In the genomic region with DNA sequence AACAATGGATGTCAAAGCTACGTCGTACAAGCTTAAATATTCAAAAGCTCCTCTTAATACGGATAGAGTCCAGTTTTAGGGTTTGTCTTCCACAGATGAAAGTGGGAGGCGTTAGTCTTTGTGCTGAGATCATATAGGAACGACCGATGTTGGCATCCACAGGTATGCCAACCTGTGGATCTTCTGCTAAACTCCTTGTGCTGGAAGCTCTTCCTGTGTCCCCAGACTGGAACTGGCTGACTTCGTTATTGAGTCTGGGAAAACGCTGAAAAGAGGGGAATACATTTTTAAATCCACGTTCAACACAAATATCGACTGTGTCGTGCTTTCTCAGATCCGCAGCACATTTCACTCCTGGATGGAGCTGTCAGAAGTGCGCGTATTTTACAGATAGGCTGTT, we compare ENCODE assay signal across 7 mouse cellular contexts. TPM values are rescaled to one million over a fixed set of nuclear protein-coding genes. Genes with fewer than 3 reads are reported as not detected.
DNase-seq lines count a peak whose midpoint lies in the region; ATAC-seq lines count a peak whose summit lies in the region.

No protein-coding gene starts in this region.

- no peaks in the 10 kb centered on the region for H3K9me3 ChIP-seq in lung, embryonic 15.5 days
- no peaks in the 10 kb centered on the region for H3K9me3 ChIP-seq in embryonic facial prominence, embryonic 12.5 days
- peaks cover 3% of the 10 kb centered on the region for H3K9me3 ChIP-seq in heart, embryonic 16.5 days (replicated peaks; ENCODE audit: control insufficient read depth, low read length)
- no peaks in the 10 kb centered on the region for H3K9me3 ChIP-seq in liver, embryonic 15.5 days (replicated peaks)

- 4% methylated on average over 14 of the region's 14 CpGs for WGBS in lung, embryonic 15.5 days
- WGBS in embryonic facial prominence, embryonic 12.5 days = 6% methylated on average over 14 of the region's 14 CpGs
- WGBS in heart, embryonic 16.5 days = 6% methylated on average over 14 of the region's 14 CpGs
- WGBS in liver, embryonic 15.5 days (ENCODE audit: insufficient replicate concordance) = 6% methylated on average over 14 of the region's 14 CpGs

- peak overlapping the region; percentile 85 for H3K27ac ChIP-seq in lung, embryonic 15.5 days
- H3K27ac ChIP-seq in embryonic facial prominence, embryonic 12.5 days = peak overlapping the region; percentile 88
- H3K27ac ChIP-seq in heart, embryonic 16.5 days (ENCODE audit: low read length) = peak overlapping the region; percentile 91
- H3K27ac ChIP-seq in liver, embryonic 15.5 days (replicated peaks) = peak overlapping the region; percentile 76

- H3K36me3 ChIP-seq in lung, embryonic 15.5 days = peaks cover 18% of the 10 kb centered on the region
- peaks cover 14% of the 10 kb centered on the region for H3K36me3 ChIP-seq in embryonic facial prominence, embryonic 12.5 days
- peaks cover 12% of the 10 kb centered on the region for H3K36me3 ChIP-seq in heart, embryonic 16.5 days (ENCODE audit: control insufficient read depth, insufficient read depth)
- H3K36me3 ChIP-seq in liver, embryonic 15.5 days (replicated peaks) = peaks cover 23% of the 10 kb centered on the region

- peak; percentile 31; the same call in 1 of the 2 replicates for ATAC-seq in lung, embryonic 15.5 days (ENCODE audit: borderline replicate concordance, extremely low read depth, low FRiP score, low TSS enrichment)
- ATAC-seq in embryonic facial prominence, embryonic 12.5 days (ENCODE audit: insufficient number of reproducible peaks, insufficient read depth, low FRiP score, low TSS enrichment) = peak; percentile 38; the same call in 1 of the 2 replicates
- peak; percentile 4; the same call in 1 of the 2 replicates for ATAC-seq in heart, embryonic 16.5 days (replicated peaks; ENCODE audit: extremely low read depth, insufficient read depth, low FRiP score)
- peak; percentile 27 for ATAC-seq in liver, embryonic 15.5 days (ENCODE audit: insufficient read depth)

- H3K4me2 ChIP-seq in lung, embryonic 15.5 days = peak overlapping the region; percentile 55
- H3K4me2 ChIP-seq in embryonic facial prominence, embryonic 12.5 days (replicated peaks) = peak overlapping the region; percentile 56
- H3K4me2 ChIP-seq in heart, embryonic 16.5 days (ENCODE audit: low read depth, low read length) = peak overlapping the region; percentile 89
- peak overlapping the region; percentile 84 for H3K4me2 ChIP-seq in liver, embryonic 15.5 days

- no peaks in the 10 kb centered on the region for H3K27me3 ChIP-seq in lung, embryonic 15.5 days
- H3K27me3 ChIP-seq in embryonic facial prominence, embryonic 12.5 days = no peaks in the 10 kb centered on the region
- no peaks in the 10 kb centered on the region for H3K27me3 ChIP-seq in heart, embryonic 16.5 days (ENCODE audit: control insufficient read depth, insufficient read depth, low read length)
- H3K27me3 ChIP-seq in liver, embryonic 15.5 days = no peaks in the 10 kb centered on the region

- H3K9ac ChIP-seq in lung, embryonic 15.5 days = peak overlapping the region; percentile 75
- peak overlapping the region; percentile 85 for H3K9ac ChIP-seq in embryonic facial prominence, embryonic 12.5 days
- H3K9ac ChIP-seq in heart, embryonic 16.5 days (ENCODE audit: low read length) = peak overlapping the region; percentile 85
- H3K9ac ChIP-seq in liver, embryonic 15.5 days = peak overlapping the region; percentile 85

- H3K4me1 ChIP-seq in lung, embryonic 15.5 days = peaks cover 21% of the 10 kb centered on the region
- peaks cover 12% of the 10 kb centered on the region; the same call in 1 of the 2 replicates for H3K4me1 ChIP-seq in embryonic facial prominence, embryonic 12.5 days
- H3K4me1 ChIP-seq in heart, embryonic 16.5 days (ENCODE audit: control insufficient read depth, insufficient read depth, low read length) = peaks cover 16% of the 10 kb centered on the region
- H3K4me1 ChIP-seq in liver, embryonic 15.5 days (replicated peaks) = peaks cover 25% of the 10 kb centered on the region

- no peak for DNase-seq in lung, postnatal 25 days (ENCODE audit: low spot score)
- peak; percentile 18 for DNase-seq in thymus, postnatal 4 days
- no peak for DNase-seq in layer of hippocampus, adult 9-10 months (ENCODE audit: low spot score)

- H3K4me3 ChIP-seq in lung, embryonic 15.5 days = peak overlapping the region; percentile 68
- peak overlapping the region; percentile 92 for H3K4me3 ChIP-seq in embryonic facial prominence, embryonic 12.5 days
- peak overlapping the region; percentile 83 for H3K4me3 ChIP-seq in heart, embryonic 16.5 days (ENCODE audit: low read length)
- peak overlapping the region; percentile 93 for H3K4me3 ChIP-seq in liver, embryonic 15.5 days (replicated peaks)

RNA-seq across cellular contexts. Expression of gene Cox7a2, which starts 0.4 kb away (rescaled TPM):
- polyA plus RNA-seq in lung, embryonic 15.5 days (2015; fragmentation: Nextera tagmentation; extraction: Ambion mirVana) = 634 and 682 TPM in 2 replicates
- polyA plus RNA-seq in embryonic facial prominence, embryonic 12.5 days (2016; fragmentation: Nextera tagmentation; extraction: Ambion mirVana) = 580 and 621 TPM in 2 replicates
- polyA plus RNA-seq in heart, embryonic 16.5 days (2015; fragmentation: Nextera tagmentation; extraction: Ambion mirVana) = 1,523 and 1,607 TPM in 2 replicates
- polyA plus RNA-seq in liver, embryonic 15.5 days (2015; fragmentation: Nextera tagmentation; extraction: Ambion mirVana) = 387 and 436 TPM in 2 replicates

RNA-seq across cellular contexts. Expression of gene Tmem30a, which starts 33.2 kb away (rescaled TPM):
- polyA plus RNA-seq in lung, embryonic 15.5 days (2015; fragmentation: Nextera tagmentation; extraction: Ambion mirVana) = 97.5 and 101 TPM in 2 replicates
- 57.3 and 60.8 TPM in 2 replicates for polyA plus RNA-seq in embryonic facial prominence, embryonic 12.5 days (2016; fragmentation: Nextera tagmentation; extraction: Ambion mirVana)
- 75.6 and 76.7 TPM in 2 replicates for polyA plus RNA-seq in heart, embryonic 16.5 days (2015; fragmentation: Nextera tagmentation; extraction: Ambion mirVana)
- polyA plus RNA-seq in liver, embryonic 15.5 days (2015; fragmentation: Nextera tagmentation; extraction: Ambion mirVana) = 36.4 and 36.6 TPM in 2 replicates

RNA-seq across cellular contexts. Expression of gene Col12a1, which starts 41.4 kb away (rescaled TPM):
- polyA plus RNA-seq in lung, embryonic 15.5 days (2015; fragmentation: Nextera tagmentation; extraction: Ambion mirVana) = 16.9 TPM in 2 replicates
- polyA plus RNA-seq in embryonic facial prominence, embryonic 12.5 days (2016; fragmentation: Nextera tagmentation; extraction: Ambion mirVana) = 58.9 TPM in 2 replicates
- polyA plus RNA-seq in heart, embryonic 16.5 days (2015; fragmentation: Nextera tagmentation; extraction: Ambion mirVana) = 13.2 and 15.7 TPM in 2 replicates
- polyA plus RNA-seq in liver, embryonic 15.5 days (2015; fragmentation: Nextera tagmentation; extraction: Ambion mirVana) = 1.7 TPM in 2 replicates
